Mouse (Mus musculus) hindlimb bud, embryonic 11.5 days (tissue): ENCODE data around the gene Gnb1l.
"Not testable (repeated sequence)": the region's sequence is repeated elsewhere in the genome, so short reads cannot be mapped to it uniquely, and the experiment has no call there.

Experiments
- DNase-seq: peaks from one replicate; pipeline ENCODE4 v3.0.0-alpha.2; 2012; ENCODE audit warnings: low read depth, low spot score; ENCODE audit errors: extremely low spot score

Gnb1l gene

GRCm38 (mm10) chr16:18482431-18482830 lies 16.1 kb upstream of the Gnb1l start:
- DNase-seq = no peak

- DNase-seq = no peak
Observed at GRCm38 (mm10) chr16:18483839-18484238, 14.7 kb upstream of the Gnb1l start.

GRCm38 (mm10) chr16:18484386-18484785 lies 14.1 kb upstream of the Gnb1l start:
- DNase-seq = no peak

- DNase-seq = no peak
Observed at GRCm38 (mm10) chr16:18484794-18485435, 13.6 kb upstream of the Gnb1l start.

GRCm38 (mm10) chr16:18486126-18486525 lies 12.4 kb upstream of the Gnb1l start:
- no peak for DNase-seq

GRCm38 (mm10) chr16:18490281-18490680 lies 8.2 kb upstream of the Gnb1l start:
- DNase-seq = no peak

- DNase-seq = no peak
Observed at GRCm38 (mm10) chr16:18490894-18491293, 7.6 kb upstream of the Gnb1l start.

- peak; percentile 14 for DNase-seq
Observed at GRCm38 (mm10) chr16:18497865-18498515, 523 bp upstream of the Gnb1l start.

- no peak for DNase-seq
Observed at GRCm38 (mm10) chr16:18498996-18499395, 483 bp downstream of the Gnb1l start.

- no peak for DNase-seq
Observed at GRCm38 (mm10) chr16:18501531-18501930, 3.0 kb downstream of the Gnb1l start.

- no peak for DNase-seq
Observed at GRCm38 (mm10) chr16:18503566-18504342, 5.2 kb downstream of the Gnb1l start.

GRCm38 (mm10) chr16:18506524-18507199 lies 8.1 kb downstream of the Gnb1l start:
- no peak for DNase-seq

GRCm38 (mm10) chr16:18507200-18507549 lies 8.7 kb downstream of the Gnb1l start:
- no peak for DNase-seq

GRCm38 (mm10) chr16:18511741-18512140 lies 13.2 kb downstream of the Gnb1l start:
- DNase-seq = no peak

GRCm38 (mm10) chr16:18513508-18513907 lies 15.0 kb downstream of the Gnb1l start:
- no peak for DNase-seq

GRCm38 (mm10) chr16:18518091-18518490 lies 19.6 kb downstream of the Gnb1l start:
- DNase-seq = no peak

GRCm38 (mm10) chr16:18523563-18524245 lies 25.2 kb downstream of the Gnb1l start:
- DNase-seq = no peak

- DNase-seq = no peak
Observed at GRCm38 (mm10) chr16:18528656-18529055, 30.1 kb downstream of the Gnb1l start.

- DNase-seq = not testable (repeated sequence)
Observed at GRCm38 (mm10) chr16:18533061-18533460, 34.5 kb downstream of the Gnb1l start.

GRCm38 (mm10) chr16:18537407-18537990 lies 39.0 kb downstream of the Gnb1l start:
- no peak for DNase-seq

GRCm38 (mm10) chr16:18539281-18539680 lies 40.8 kb downstream of the Gnb1l start:
- no peak for DNase-seq
